Comparison of ENCODE assay signal across 9 mouse cellular contexts in the genomic region with DNA sequence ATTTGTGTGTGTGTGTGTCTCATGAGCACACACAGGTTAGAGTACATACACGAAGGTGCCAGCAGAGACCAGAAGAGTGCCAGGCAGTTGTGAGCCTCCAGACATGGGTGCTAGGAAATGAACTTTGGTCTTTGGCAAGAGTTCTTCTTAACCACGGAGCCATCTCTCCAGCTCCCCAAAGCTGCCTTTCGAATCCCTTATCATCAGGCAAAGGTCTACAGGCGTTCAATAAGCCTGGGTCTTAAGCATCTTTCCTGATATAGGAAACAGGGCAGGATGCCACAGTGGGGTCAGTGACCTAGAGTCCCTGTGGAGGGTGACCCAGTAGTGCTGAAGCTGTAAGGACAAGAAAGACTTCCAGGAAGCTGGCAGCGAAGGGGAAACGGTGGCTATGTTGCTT.
DNase-seq lines count a peak whose midpoint lies in the region; ATAC-seq lines count a peak whose summit lies in the region.
"Had no signal": no experiment of that assay in that cellular context is flagged by ENCODE, and none has a peak within 500 bp of the region (broad histone marks: within the 10 kb centered on the region; RNA-seq: fewer than 3 reads in every experiment).

No protein-coding gene starts in this region.

- no peaks in the 10 kb centered on the region for H3K36me3 ChIP-seq in liver, embryonic 15.5 days (replicated peaks)
- no peaks in the 10 kb centered on the region for H3K36me3 ChIP-seq in liver, embryonic 12.5 days
- H3K36me3 ChIP-seq in forebrain, embryonic 12.5 days (replicated peaks), result no peaks in the 10 kb centered on the region
- no peaks in the 10 kb centered on the region for H3K36me3 ChIP-seq in intestine, embryonic 15.5 days
- no peaks in the 10 kb centered on the region for H3K36me3 ChIP-seq in neural tube, embryonic 13.5 days
- H3K36me3 ChIP-seq: liver, embryonic 13.5 days had no signal

- WGBS in liver, embryonic 15.5 days (ENCODE audit: insufficient replicate concordance), result 30% methylated on average over 6 of the region's 6 CpGs
- 32% methylated on average over 6 of the region's 6 CpGs for WGBS in liver, embryonic 12.5 days (ENCODE audit: insufficient replicate concordance)
- 81% methylated on average over 6 of the region's 6 CpGs for WGBS in forebrain, embryonic 12.5 days
- 60% methylated on average over 6 of the region's 6 CpGs for WGBS in intestine, embryonic 15.5 days
- WGBS in neural tube, embryonic 13.5 days, result 84% methylated on average over 6 of the region's 6 CpGs

- no peaks in the 10 kb centered on the region; the same call in 1 of the 2 replicates for H3K27me3 ChIP-seq in liver, embryonic 15.5 days
- H3K27me3 ChIP-seq in liver, embryonic 12.5 days (replicated peaks), result peaks cover 31% of the 10 kb centered on the region
- no peaks in the 10 kb centered on the region for H3K27me3 ChIP-seq in forebrain, embryonic 12.5 days
- no peaks in the 10 kb centered on the region for H3K27me3 ChIP-seq in intestine, embryonic 15.5 days (replicated peaks)
- H3K27me3 ChIP-seq in neural tube, embryonic 13.5 days, result no peaks in the 10 kb centered on the region

- peaks cover 20% of the 10 kb centered on the region; the same call in 1 of the 2 replicates for H3K4me1 ChIP-seq in liver, embryonic 15.5 days (replicated peaks)
- peaks cover 31% of the 10 kb centered on the region for H3K4me1 ChIP-seq in liver, embryonic 12.5 days
- H3K4me1 ChIP-seq in forebrain, embryonic 12.5 days, result peaks cover 40% of the 10 kb centered on the region
- peaks cover 27% of the 10 kb centered on the region for H3K4me1 ChIP-seq in intestine, embryonic 15.5 days (replicated peaks)
- H3K4me1 ChIP-seq in neural tube, embryonic 13.5 days (replicated peaks), result peaks cover 49% of the 10 kb centered on the region

- H3K4me3 ChIP-seq in liver, embryonic 15.5 days (replicated peaks), result no peak overlapping the region
- no peak overlapping the region for H3K4me3 ChIP-seq in liver, embryonic 12.5 days
- H3K4me3 ChIP-seq in forebrain, embryonic 12.5 days (replicated peaks), result no peak overlapping the region
- no peak overlapping the region for H3K4me3 ChIP-seq in intestine, embryonic 15.5 days (replicated peaks)
- no peak overlapping the region for H3K4me3 ChIP-seq in neural tube, embryonic 13.5 days
- H3K4me3 ChIP-seq: liver, embryonic 13.5 days had no signal

- no peak for ATAC-seq in liver, embryonic 15.5 days (ENCODE audit: insufficient read depth)
- ATAC-seq in liver, embryonic 12.5 days, result no peak
- no peak for ATAC-seq in forebrain, embryonic 12.5 days (ENCODE audit: low FRiP score)
- ATAC-seq in intestine, embryonic 15.5 days, result no peak
- ATAC-seq in neural tube, embryonic 13.5 days (ENCODE audit: low read depth), result no peak

- H3K9ac ChIP-seq in liver, embryonic 15.5 days, result no peak overlapping the region
- H3K9ac ChIP-seq in liver, embryonic 12.5 days, result no peak overlapping the region
- no peak overlapping the region for H3K9ac ChIP-seq in forebrain, embryonic 12.5 days
- no peak overlapping the region for H3K9ac ChIP-seq in intestine, embryonic 15.5 days
- H3K9ac ChIP-seq in neural tube, embryonic 13.5 days, result no peak overlapping the region
- H3K9ac ChIP-seq: liver, embryonic 13.5 days had no signal

- H3K27ac ChIP-seq in liver, embryonic 15.5 days (replicated peaks), result 0 out of 2 replicates have a peak overlapping the region, but pooled peaks have one; percentile 14
- H3K27ac ChIP-seq in liver, embryonic 12.5 days, result no peak overlapping the region
- peak overlapping the region; percentile 96 for H3K27ac ChIP-seq in forebrain, embryonic 12.5 days
- peak overlapping the region; percentile 82 for H3K27ac ChIP-seq in intestine, embryonic 15.5 days
- peak overlapping the region; percentile 94 for H3K27ac ChIP-seq in neural tube, embryonic 13.5 days (replicated peaks)

- H3K9me3 ChIP-seq in liver, embryonic 15.5 days (replicated peaks), result no peaks in the 10 kb centered on the region
- H3K9me3 ChIP-seq in liver, embryonic 12.5 days (replicated peaks), result no peaks in the 10 kb centered on the region
- H3K9me3 ChIP-seq in forebrain, embryonic 12.5 days, result no peaks in the 10 kb centered on the region
- H3K9me3 ChIP-seq in intestine, embryonic 15.5 days, result no peaks in the 10 kb centered on the region
- 0 out of 2 replicates have a peak, but pooled peaks cover 3% of the 10 kb centered on the region for H3K9me3 ChIP-seq in neural tube, embryonic 13.5 days
- H3K9me3 ChIP-seq: liver, embryonic 13.5 days had no signal

- no peak overlapping the region for H3K4me2 ChIP-seq in liver, embryonic 15.5 days
- no peak overlapping the region for H3K4me2 ChIP-seq in liver, embryonic 12.5 days
- no peak overlapping the region for H3K4me2 ChIP-seq in forebrain, embryonic 12.5 days
- H3K4me2 ChIP-seq in intestine, embryonic 15.5 days (replicated peaks), result no peak overlapping the region
- no peak overlapping the region for H3K4me2 ChIP-seq in neural tube, embryonic 13.5 days
- H3K4me2 ChIP-seq: liver, embryonic 13.5 days had no signal

- no peak for DNase-seq in urinary bladder, postnatal 36 days (ENCODE audit: low spot score in 2 of 2)
- no peak for DNase-seq in left cerebral cortex, adult 8-10 months (ENCODE audit: low spot score in 2 of 2)
- DNase-seq in spleen, adult 18-20 months, result no peak
- DNase-seq: liver, embryonic 13.5 days had no signal
